Comparison of ENCODE assay signal across 25 mouse cellular contexts in genomic region chr11:70663101-70663500, GRCm38 (mm10).
"Had no signal": no experiment of that assay in that cellular context is flagged by ENCODE, and none has a peak within 500 bp of the region (broad histone marks: within the 10 kb centered on the region; RNA-seq: fewer than 3 reads in every experiment).

No protein-coding gene starts in this region.

- H3K27me3 ChIP-seq: heart, embryonic 12.5 days; heart, embryonic 15.5 days; hindbrain, embryonic 12.5 days; intestine, embryonic 15.5 days; limb, embryonic 12.5 days; liver, embryonic 13.5 days; liver, embryonic 15.5 days had no signal

- H3K9me3 ChIP-seq: heart, embryonic 12.5 days; heart, embryonic 15.5 days; hindbrain, embryonic 10.5 days; hindbrain, embryonic 12.5 days; intestine, embryonic 15.5 days; limb, embryonic 10.5 days; limb, embryonic 12.5 days; liver, embryonic 13.5 days; liver, embryonic 15.5 days had no signal

- ATAC-seq: forebrain, embryonic 16.5 days; hindbrain, embryonic 16.5 days; inflammation-experienced regulatory T-cells, adult 6 months; intestine, embryonic 15.5 days; intestine, postnatal 0 days had no signal

- H3K9ac ChIP-seq: heart, embryonic 12.5 days; heart, embryonic 15.5 days; hindbrain, embryonic 12.5 days; hindbrain, embryonic 14.5 days; intestine, embryonic 15.5 days; limb, embryonic 12.5 days; liver, embryonic 13.5 days; liver, embryonic 15.5 days had no signal

- H3K4me3 ChIP-seq: heart, embryonic 12.5 days; heart, embryonic 15.5 days; hindbrain, embryonic 10.5 days; hindbrain, embryonic 12.5 days; intestine, embryonic 15.5 days; layer of hippocampus, adult 2 months; left cerebral cortex, adult 2 months; limb, embryonic 10.5 days; limb, embryonic 12.5 days; liver, embryonic 13.5 days; liver, embryonic 15.5 days had no signal

- H3K4me2 ChIP-seq: heart, embryonic 12.5 days; heart, embryonic 15.5 days; hindbrain, embryonic 12.5 days; hindbrain, embryonic 14.5 days; intestine, embryonic 15.5 days; limb, embryonic 12.5 days; liver, embryonic 11.5 days; liver, embryonic 13.5 days; liver, embryonic 15.5 days had no signal

- DNase-seq: gastrocnemius, postnatal 14 days; heart, postnatal 36 days; kidney, adult 18-20 months; kidney, adult 8-10 months; kidney, postnatal 10 days; kidney, postnatal 25 days; kidney, postnatal 4 days; liver; liver, embryonic 13.5 days had no signal

- H3K27ac ChIP-seq: heart, embryonic 15.5 days; hindbrain, embryonic 10.5 days; hindbrain, embryonic 12.5 days; hindbrain, embryonic 14.5 days; intestine, embryonic 15.5 days; layer of hippocampus, adult 2 months; left cerebral cortex, adult 2 months; limb, embryonic 10.5 days; limb, embryonic 12.5 days; liver, embryonic 13.5 days; liver, embryonic 15.5 days had no signal
